Mouse (Mus musculus) limb, embryonic 14.5 days (tissue): ENCODE measurements around the gene Nanos1. TPM values are rescaled to one million over a fixed set of nuclear protein-coding genes. Genes with fewer than 3 reads are reported as not detected.

ENCODE experiments used
- ATAC-seq: fragments of 200-750 bp; cut with Nextera tagmentation; 2 replicates; pipeline ENCODE4 v1.8.0; 2017; ENCODE audit warnings: low read depth, moderate number of reproducible peaks, moderate TSS enrichment; ENCODE audit not compliant: low FRiP score
- DNase-seq: peaks from one replicate; pipeline ENCODE4 v3.0.0-alpha.2; 2015; ENCODE audit warnings: low spot score
- H3K27ac ChIP-seq: fragments of 300-500 bp; sonication (generic); replicated peaks from 2 replicates; pipeline ENCODE4 v1.5.1; 2014; ENCODE audit warnings: low read depth, mild to moderate bottlenecking, low read length, moderate library complexity, mixed read lengths
- H3K27me3 ChIP-seq: fragments of 300-500 bp; sonication (generic); 2 replicates; pipeline ENCODE4 v1.6.1; 2014; ENCODE audit warnings: low read length, mixed read lengths; ENCODE audit not compliant: control insufficient read depth, insufficient read depth
- H3K36me3 ChIP-seq: fragments of 300-500 bp; sonication (generic); 2 replicates; pipeline ENCODE4 v1.6.1; 2014; ENCODE audit warnings: mild to moderate bottlenecking, low read length, moderate library complexity, mixed read lengths; ENCODE audit not compliant: control insufficient read depth, insufficient read depth
- H3K4me1 ChIP-seq: fragments of 300-500 bp; sonication (generic); 2 replicates; pipeline ENCODE4 v1.6.1; 2014; ENCODE audit warnings: antibody characterized with exemption, low read length, mixed read lengths; ENCODE audit not compliant: control insufficient read depth, insufficient read depth
- H3K4me2 ChIP-seq: fragments of 300-500 bp; sonication (generic); replicated peaks from 2 replicates; pipeline ENCODE4 v1.6.1; 2014; ENCODE audit warnings: low read depth, mild to moderate bottlenecking, low read length, moderate library complexity; ENCODE audit not compliant: severe bottlenecking
- H3K4me3 ChIP-seq: fragments of 300-500 bp; sonication (generic); replicated peaks from 2 replicates; pipeline ENCODE4 v1.5.1; 2014; ENCODE audit warnings: low read length
- H3K9ac ChIP-seq: fragments of 300-500 bp; sonication (generic); 2 replicates; pipeline ENCODE4 v1.6.1; 2014; ENCODE audit warnings: mild to moderate bottlenecking, low read depth, low read length, moderate library complexity; ENCODE audit not compliant: severe bottlenecking
- H3K9me3 ChIP-seq: fragments of 300-500 bp; sonication (generic); 2 replicates; pipeline ENCODE4 v1.6.1; 2016; ENCODE audit warnings: low read length; ENCODE audit not compliant: control insufficient read depth
- POLR2A ChIP-seq: fragments of 200-500 bp; IDR thresholded peaks from 2 replicates; pipeline ENCODE4 v1.8.0; 2012; ENCODE audit warnings: inconsistent platforms, mild to moderate bottlenecking, moderate library complexity, borderline replicate concordance; ENCODE audit not compliant: insufficient read depth, insufficient read length; ENCODE audit errors: extremely low read depth
- WGBS: fragments of 180-500 bp; shearing (Covaris S2); extraction: QIAGEN DNeasy Blood & Tissue Kit; methylation state at CpG from one replicate; pipeline ENCODE4 v1.1.7; 2014; 5-methylcytosine and 5-hydroxymethylcytosine counted together
- polyA plus RNA-seq, 2 experiments: library from polyadenylated mRNA; depleted of rRNA in 1 of 2; stranded (reverse) in 1 of 2; unstranded in 1 of 2; fragments of >200 nt; fragmentation: Nextera tagmentation in 1 of 2; extraction: Ambion mirVana in 1 of 2; gene quantifications; 2 replicates each; pipeline versions ENCODE4 v1.2.1 to v1.2.3; 2012 to 2014

Nanos1 gene
- polyA plus RNA-seq, 2 experiments = 1.5 TPM

DNA sequence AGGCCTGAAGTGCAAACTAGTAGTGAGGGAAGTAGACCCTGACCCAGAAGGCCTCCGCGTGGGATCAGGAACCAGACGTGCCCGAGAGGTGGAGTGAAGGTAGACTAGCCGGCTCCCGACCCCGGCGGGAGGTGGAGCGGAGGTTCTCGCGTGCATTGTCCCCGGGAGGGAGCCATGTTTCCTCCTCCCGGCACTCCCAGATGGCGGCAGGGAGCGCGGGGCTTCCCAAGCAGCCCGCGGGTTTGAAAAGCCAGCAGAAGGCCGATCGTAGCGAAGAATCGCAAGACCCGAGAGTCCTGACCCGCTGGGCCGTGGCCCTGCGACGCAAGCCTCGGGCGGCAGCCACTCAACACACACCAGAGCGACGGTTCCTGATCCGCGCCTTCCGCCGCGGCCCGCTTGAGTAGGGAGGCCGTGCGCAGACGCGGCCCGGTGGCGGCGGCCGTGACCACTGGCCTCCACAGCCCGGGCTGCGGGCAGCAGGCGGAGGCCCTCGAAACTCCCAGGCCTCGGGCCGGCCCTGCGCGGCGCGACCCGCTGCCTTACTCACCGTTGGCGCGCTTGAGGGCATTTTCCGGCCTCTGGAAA is 34.2 kb downstream of the Nanos1 start:
- no peaks in the 10 kb centered on the region for H3K9me3 ChIP-seq
- WGBS = under 1% methylated on average over 48 of the region's 60 CpGs
- H3K4me1 ChIP-seq = peaks cover 16% of the 10 kb centered on the region
- H3K27me3 ChIP-seq = no peaks in the 10 kb centered on the region
- H3K4me2 ChIP-seq = peak overlapping the region; percentile 49
- DNase-seq (peak; percentile 37), ATAC-seq (peak; percentile 58)
- no peak for TF ChIP-seq POLR2A
- peak overlapping the region; percentile 94 for H3K27ac ChIP-seq
- H3K9ac ChIP-seq = peak overlapping the region; percentile 100
- H3K36me3 ChIP-seq = 0 out of 2 replicates have a peak, but pooled peaks cover 3% of the 10 kb centered on the region
- H3K4me3 ChIP-seq = peak overlapping the region; percentile 99

DNA sequence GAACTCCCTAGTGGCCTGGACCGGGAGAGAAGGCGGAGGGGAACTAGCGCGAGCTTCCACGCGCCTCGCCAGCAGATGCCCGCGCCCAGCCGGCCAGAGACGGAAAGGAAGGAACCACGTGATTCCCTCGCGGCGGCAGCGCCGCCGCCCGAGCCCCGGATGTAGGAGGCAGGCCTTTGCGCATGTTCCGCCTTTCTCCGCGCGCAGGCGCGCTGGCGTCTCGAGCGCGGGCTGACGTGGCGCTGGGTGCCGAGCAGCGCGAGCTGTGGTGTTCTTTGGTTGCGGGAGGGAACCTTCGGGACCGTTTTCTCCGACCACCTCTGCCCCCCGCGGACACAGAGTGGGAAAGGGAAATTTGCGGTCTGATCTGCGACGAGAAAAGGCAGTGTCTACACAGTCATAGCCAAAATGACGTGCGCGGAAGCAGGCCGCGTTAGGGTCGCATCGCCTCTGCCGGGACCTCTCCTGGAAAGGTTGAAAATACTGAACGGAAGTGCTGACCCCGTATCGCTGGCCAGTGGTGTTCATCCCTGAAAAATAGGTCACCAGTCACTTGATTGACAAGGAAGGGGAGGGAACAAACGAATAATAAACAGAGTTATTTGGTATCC is 34.9 kb downstream of the Nanos1 start, which contains the start of gene Eif3a:
Gene Eif3a (minus strand): TSS at position 108 of the 611 bp plus-strand sequence.
- Histone ChIP-seq H3K36me3 (0 out of 2 replicates have a peak, but pooled peaks cover 3% of the 10 kb centered on the region), H3K27me3 (no peaks in the 10 kb centered on the region), H3K4me2 (peak within 1 kb of the TSS; percentile 49), H3K9me3 (no peaks in the 10 kb centered on the region), H3K27ac (peak within 1 kb of the TSS; percentile 94), H3K4me3 (peak within 1 kb of the TSS; percentile 99), H3K9ac (peak within 1 kb of the TSS; percentile 100), H3K4me1 (peaks cover 16% of the 10 kb centered on the region)
- peak; percentile 97; the same call in 1 of the 2 replicates for TF ChIP-seq POLR2A
- under 1% methylated on average over 52 of the region's 57 CpGs for WGBS
- DNase-seq = peak; percentile 92
- ATAC-seq = peak; percentile 95

DNA sequence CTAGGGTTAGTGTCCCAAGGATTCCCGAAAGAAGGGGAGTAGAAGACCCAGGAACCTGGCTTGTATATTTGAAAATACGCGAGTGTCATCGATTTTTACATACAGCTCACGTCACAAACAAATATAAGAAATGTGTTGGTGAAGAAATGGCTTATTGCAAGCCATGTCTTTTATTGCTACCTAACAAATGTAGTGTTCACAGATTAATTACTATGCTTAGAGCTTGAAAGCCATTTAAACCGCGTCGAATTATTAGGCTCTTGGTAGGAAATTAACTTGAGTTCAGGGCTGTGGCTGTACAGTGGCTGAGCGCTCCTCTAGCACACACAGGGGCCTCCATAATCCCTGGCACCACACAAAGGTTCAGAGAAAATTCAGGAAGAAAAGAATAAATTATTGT is 35.4 kb downstream of the Nanos1 start:
- 0 out of 2 replicates have a peak, but pooled peaks cover under 1% of the 10 kb centered on the region for H3K36me3 ChIP-seq
- H3K27ac ChIP-seq = peak overlapping the region; percentile 94
- H3K4me2 ChIP-seq = peak overlapping the region; percentile 49
- no peak for ATAC-seq
- H3K9ac ChIP-seq = peak overlapping the region; percentile 100
- no peaks in the 10 kb centered on the region for H3K9me3 ChIP-seq
- H3K4me3 ChIP-seq = peak overlapping the region; percentile 99
- 14% methylated on average over 9 of the region's 9 CpGs for WGBS
- no peak for DNase-seq
- peaks cover 12% of the 10 kb centered on the region for H3K4me1 ChIP-seq
- TF ChIP-seq POLR2A = no peak
- H3K27me3 ChIP-seq = no peaks in the 10 kb centered on the region

DNA sequence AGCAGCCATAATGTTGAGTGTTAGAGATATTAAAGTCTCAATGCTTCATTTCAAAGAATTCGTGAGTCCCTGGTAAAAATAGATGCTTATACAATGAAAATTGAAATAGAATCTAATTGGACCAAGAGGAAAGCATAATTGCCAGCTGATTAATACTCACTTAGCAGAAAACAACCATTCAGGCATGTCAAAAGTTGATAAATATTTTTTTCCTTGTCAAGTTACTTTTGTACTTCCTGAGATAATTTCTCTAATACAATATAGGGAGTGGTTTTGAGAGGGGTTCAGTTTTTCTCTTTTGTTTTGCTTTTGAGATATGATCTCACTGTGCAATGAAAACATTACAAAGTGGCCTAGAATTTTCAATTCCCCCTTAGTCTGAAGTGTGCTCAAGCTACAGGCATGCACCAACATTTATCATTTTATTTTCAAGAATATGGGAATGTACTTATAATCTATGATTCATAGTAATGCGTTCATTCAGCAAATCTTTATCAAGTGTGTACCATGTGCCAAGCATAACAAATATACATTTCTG is 37.5 kb downstream of the Nanos1 start:
- Histone ChIP-seq H3K27ac (no peak overlapping the region), H3K9ac (no peak overlapping the region)
- DNase-seq = no peak

DNA sequence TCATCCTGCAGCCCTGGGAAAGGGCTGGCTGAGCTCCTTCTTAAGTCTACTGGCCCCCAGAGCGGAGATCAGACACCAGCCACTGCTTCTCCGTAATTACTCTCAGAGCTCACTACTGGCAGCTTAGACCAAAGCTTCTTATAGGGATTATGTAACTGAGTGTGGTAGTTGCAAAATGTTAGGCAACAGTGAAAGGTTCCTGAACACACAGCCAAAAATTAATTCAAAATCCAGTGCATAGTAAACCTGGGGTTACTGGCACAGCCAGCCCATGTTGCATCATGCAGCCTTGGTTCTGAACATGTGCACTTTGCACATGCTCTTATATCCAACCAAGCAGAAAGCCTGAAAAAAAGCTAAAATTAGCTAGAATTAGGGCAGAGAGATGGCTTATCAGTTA is 39.5 kb downstream of the Nanos1 start:
- H3K4me2 ChIP-seq = no peak overlapping the region
- DNase-seq (no peak), ATAC-seq (no peak)
- H3K27ac ChIP-seq = no peak overlapping the region
- no peaks in the 10 kb centered on the region for H3K27me3 ChIP-seq
- H3K4me3 ChIP-seq = no peak overlapping the region
- H3K9me3 ChIP-seq = no peaks in the 10 kb centered on the region
- no peak overlapping the region for H3K9ac ChIP-seq
- 82% methylated on average over 2 of the region's 2 CpGs for WGBS
- TF ChIP-seq POLR2A = no peak
- no peaks in the 10 kb centered on the region for H3K4me1 ChIP-seq
- no peaks in the 10 kb centered on the region for H3K36me3 ChIP-seq

More for the DNA sequence above, 37.5 kb downstream of the Nanos1 start:
- no peaks in the 10 kb centered on the region for H3K36me3 ChIP-seq
- no peaks in the 10 kb centered on the region for H3K27me3 ChIP-seq
- H3K9me3 ChIP-seq = no peaks in the 10 kb centered on the region
- H3K4me1 ChIP-seq = no peaks in the 10 kb centered on the region
- no peak for TF ChIP-seq POLR2A
- WGBS = 80% methylated on average over 2 of the region's 2 CpGs
- no peak overlapping the region for H3K4me2 ChIP-seq
- no peak overlapping the region for H3K4me3 ChIP-seq
- no peak for ATAC-seq
